Mouse (Mus musculus) CH12.LX (cell line): ENCODE measurements around the gene Slc36a3. TPM values are rescaled to one million over a fixed set of nuclear protein-coding genes. Genes with fewer than 3 reads are reported as not detected.

Experiments
- DNase-seq: peaks from one replicate; pipeline ENCODE4 v3.0.0-alpha.2; 2013; ENCODE audit errors: extremely low read depth
- H3K27ac ChIP-seq: 2 replicates; pipeline ENCODE4 v1.5.1; 2012; ENCODE audit warnings: low read depth, mild to moderate bottlenecking, control low read depth, moderate library complexity; ENCODE audit not compliant: insufficient read depth
- H3K27me3 ChIP-seq: replicated peaks from 2 replicates; pipeline ENCODE3; 2012; ENCODE audit warnings: inconsistent platforms
- H3K36me3 ChIP-seq, 2 experiments: replicated peaks in 1 of 2; 2 replicates each; pipeline versions ENCODE3 to v1.6.1; 2012; ENCODE audit warnings: inconsistent platforms in 1 of 2, low read length in 1 of 2, mild to moderate bottlenecking in 1 of 2, mixed read lengths in 1 of 2, moderate library complexity in 1 of 2; ENCODE audit not compliant: control insufficient read depth in 1 of 2, insufficient read depth in 1 of 2
- H3K4me1 ChIP-seq, 2 experiments: 2 replicates each; pipeline ENCODE4 v1.6.1; 2012; ENCODE audit warnings: inconsistent platforms in 1 of 2, moderate library complexity in 1 of 2; ENCODE audit not compliant: insufficient read depth in 2 of 2, control insufficient read depth in 1 of 2
- H3K4me2 ChIP-seq: 2 replicates; pipeline ENCODE4 v1.6.1; 2012; ENCODE audit warnings: low read depth, mild to moderate bottlenecking, control low read depth; ENCODE audit not compliant: poor library complexity, insufficient read depth, severe bottlenecking
- H3K4me3 ChIP-seq, 3 experiments: fragments of 150-350 bp in 1 of 3; sonication (generic) in 1 of 3; replicated peaks in 1 of 3; 2 replicates each; pipeline versions ENCODE3 to v1.5.1; 2011 to 2012; ENCODE audit warnings: low read depth in 2 of 3, low read length in 2 of 3, mild to moderate bottlenecking in 2 of 3, moderate library complexity in 2 of 3, control low read depth in 1 of 3, improper control_type of control experiment in 1 of 3, inconsistent platforms in 1 of 3, mixed read lengths in 1 of 3; ENCODE audit not compliant: poor library complexity in 1 of 3
- H3K79me2 ChIP-seq: replicated peaks from 2 replicates; pipeline ENCODE4 v1.6.1; 2012; ENCODE audit warnings: mild to moderate bottlenecking, moderate library complexity; ENCODE audit not compliant: control insufficient read depth, poor library complexity, insufficient read depth, severe bottlenecking; ENCODE audit errors: extremely low read depth
- H3K9ac ChIP-seq: 2 replicates; pipeline ENCODE4 v1.6.1; 2012; ENCODE audit warnings: low read depth, mild to moderate bottlenecking, control low read depth, moderate library complexity; ENCODE audit not compliant: insufficient read depth
- H3K9me3 ChIP-seq: replicated peaks from 2 replicates; pipeline ENCODE3; 2012; ENCODE audit warnings: low read length, inconsistent platforms, mixed read lengths
- CHD1 ChIP-seq: IDR thresholded peaks from 2 replicates; pipeline ENCODE4 v1.6.1; 2012; ENCODE audit warnings: low read depth, low read length, improper control_type of control experiment, inconsistent platforms
- CTCF ChIP-seq, 2 experiments: IDR thresholded peaks in 1 of 2; conservative IDR thresholded peaks in 1 of 2; 2 replicates each; pipeline ENCODE4 v1.5.1; 2011 to 2012; ENCODE audit warnings: low read depth in 2 of 2, low read length in 2 of 2, improper control_type of control experiment in 1 of 2, inconsistent platforms in 1 of 2, mild to moderate bottlenecking in 1 of 2, moderate library complexity in 1 of 2
- EP300 ChIP-seq: IDR thresholded peaks from 2 replicates; pipeline ENCODE4 v1.6.1; 2011; ENCODE audit warnings: low read length, improper control_type of control experiment
- ETS1 ChIP-seq: conservative IDR thresholded peaks from 2 replicates; pipeline ENCODE4 v1.6.1; 2012; ENCODE audit warnings: low read depth, mild to moderate bottlenecking, inconsistent platforms, low read length, improper control_type of control experiment, moderate library complexity
- GABPA ChIP-seq: IDR thresholded peaks from 2 replicates; pipeline ENCODE4 v1.6.1; 2012; ENCODE audit warnings: low read depth, low read length, improper control_type of control experiment, inconsistent platforms; ENCODE audit not compliant: insufficient replicate concordance
- HCFC1 ChIP-seq: IDR thresholded peaks from 2 replicates; pipeline ENCODE4 v1.6.1; 2012; ENCODE audit warnings: low read depth, mild to moderate bottlenecking, inconsistent platforms, low read length, improper control_type of control experiment
- IRF4 ChIP-seq: IDR thresholded peaks from 2 replicates; pipeline ENCODE4 v1.6.1; 2014; ENCODE audit warnings: low read depth, mild to moderate bottlenecking, inconsistent platforms, low read length, improper control_type of control experiment
- JUN ChIP-seq: IDR thresholded peaks from 2 replicates; pipeline ENCODE4 v1.6.1; 2011; ENCODE audit warnings: low read depth, mild to moderate bottlenecking, low read length, improper control_type of control experiment, moderate library complexity; ENCODE audit not compliant: insufficient read depth
- MAX ChIP-seq: IDR thresholded peaks from 2 replicates; pipeline ENCODE4 v1.6.1; 2011; ENCODE audit warnings: low read length, improper control_type of control experiment
- MEF2A ChIP-seq: IDR thresholded peaks from 2 replicates; pipeline ENCODE4 v1.6.1; 2014; ENCODE audit warnings: low read depth, mild to moderate bottlenecking, inconsistent platforms, low read length, improper control_type of control experiment, borderline replicate concordance
- MXI1 ChIP-seq: IDR thresholded peaks from 2 replicates; pipeline ENCODE4 v1.6.1; 2011; ENCODE audit warnings: mild to moderate bottlenecking, low read depth, low read length, improper control_type of control experiment
- NELFE ChIP-seq: IDR thresholded peaks from 2 replicates; pipeline ENCODE4 v1.6.1; 2011; ENCODE audit warnings: low read depth, low read length, improper control_type of control experiment
- POLR2AphosphoS2 ChIP-seq: IDR thresholded peaks from 2 replicates; pipeline ENCODE4 v1.6.1; 2011; ENCODE audit warnings: low read depth, low read length, improper control_type of control experiment
- RAD21 ChIP-seq: IDR thresholded peaks from 2 replicates; pipeline ENCODE4 v1.6.1; 2011; ENCODE audit warnings: low read depth, mild to moderate bottlenecking, low read length, improper control_type of control experiment, moderate library complexity
- RCOR1 ChIP-seq: conservative IDR thresholded peaks from 2 replicates; pipeline ENCODE4 v1.6.1; 2012; ENCODE audit warnings: low read depth, mild to moderate bottlenecking, inconsistent platforms, low read length, improper control_type of control experiment
- SIN3A ChIP-seq: IDR thresholded peaks from 2 replicates; pipeline ENCODE4 v1.6.1; 2012; ENCODE audit warnings: low read length, improper control_type of control experiment, inconsistent platforms
- SMC3 ChIP-seq: IDR thresholded peaks from 2 replicates; pipeline ENCODE4 v1.6.1; 2011; ENCODE audit warnings: low read depth, low read length, improper control_type of control experiment
- TBP ChIP-seq: conservative IDR thresholded peaks from 2 replicates; pipeline ENCODE4 v1.6.1; 2011; ENCODE audit warnings: low read depth, low read length, improper control_type of control experiment
- USF1 ChIP-seq: IDR thresholded peaks from 2 replicates; pipeline ENCODE4 v1.6.1; 2014; ENCODE audit warnings: low read depth, mild to moderate bottlenecking, inconsistent platforms, low read length, improper control_type of control experiment
- ZC3H11A ChIP-seq: IDR thresholded peaks from 2 replicates; pipeline ENCODE4 v1.6.1; 2012; ENCODE audit warnings: low read depth, mild to moderate bottlenecking, inconsistent platforms, low read length, improper control_type of control experiment
- ZMIZ1 ChIP-seq: IDR thresholded peaks from 2 replicates; pipeline ENCODE4 v1.6.1; 2012; ENCODE audit warnings: low read depth, mild to moderate bottlenecking, inconsistent platforms, low read length, improper control_type of control experiment
- dilution Hi-C: fragments of 300-500 bp; cut with MboI; formaldehyde crosslinking; loops from 2 replicates; pipeline ENCODE4 v1.14.3; 2020; ENCODE audit warnings: low sequenced_read_pairs; ENCODE audit not compliant: extremely low pct_unique_long_range_greater_than_20kb, extremely low pct_ligation_motif_present
- in situ Hi-C: fragments of 300-500 bp; cut with MboI; formaldehyde crosslinking; loops from 3 replicates; pipeline ENCODE4 v1.14.3; 2019; ENCODE audit warnings: low sequenced_read_pairs, low pct_ligation_motif_present, low pct_unique_long_range_greater_than_20kb, mixed read lengths
- polyA plus RNA-seq: library from polyadenylated mRNA; unstranded; fragments of >175 nt; gene quantifications from 2 replicates; pipeline ENCODE4 v1.2.1, GENCODE M21; 2012; ENCODE audit warnings: low read depth; ENCODE audit not compliant: insufficient read length
- total RNA-seq, 2 experiments: library from RNA; depleted of rRNA; stranded (reverse); fragments of 300-350 nt in 1 of 2; fragments of >200 nt in 1 of 2; gene quantifications; 2 replicates each; pipeline ENCODE4 v1.2.3; 2012 to 2014

Slc36a3 gene
- total and polyA plus RNA-seq, 3 experiments, result 0.72 to 1.5 (median 0.72) TPM

GRCm38 (mm10) chr11:55164723-55165122, 13.2 kb upstream of the Slc36a3 start:
- peaks cover 15% of the 10 kb centered on the region for H3K27me3 ChIP-seq
- H3K9ac ChIP-seq, result no peak overlapping the region
- H3K4me3 ChIP-seq, result no peak overlapping the region
- TF ChIP-seq JUN, result no peak
- no peak for TF ChIP-seq NELFE
- TF ChIP-seq MXI1, result no peak
- TF ChIP-seq TBP, result no peak
- TF ChIP-seq CHD1, result no peak
- TF ChIP-seq EP300, result no peak
- TF ChIP-seq RAD21, result peak; percentile 55
- no peak for TF ChIP-seq ZMIZ1
- no peak for TF ChIP-seq POLR2AphosphoS2
- peak; percentile 83 to 98 for TF ChIP-seq CTCF (conservative IDR thresholded peaks at IDR 0.05 in 1 of 2, IDR thresholded peaks at IDR 0.05 in 1 of 2; ENCODE audit: low read depth in 2 of 2, low read length in 2 of 2)
- no peak for TF ChIP-seq RCOR1
- TF ChIP-seq MEF2A, result no peak
- no peak for TF ChIP-seq HCFC1
- TF ChIP-seq SIN3A, result no peak
- TF ChIP-seq GABPA, result no peak
- peak; percentile 68 for TF ChIP-seq SMC3
- TF ChIP-seq, all 38 proteins: peak for 3
- peak; percentile 78 for DNase-seq
- no peaks in the 10 kb centered on the region for H3K9me3 ChIP-seq
- dilution Hi-C loops (no loop called here), in situ Hi-C loops (loop anchor here (5.0 to 10.0 kb wide), 3 partner anchors 88 to 220 kb away; no protein-coding TSS in a partner anchor)
- H3K79me2 ChIP-seq, result no peaks in the 10 kb centered on the region
- no peak overlapping the region for H3K4me2 ChIP-seq
- H3K4me1 ChIP-seq, result peaks cover 6 to 7% of the 10 kb centered on the region in 2 experiments; a peak in 2 of 4 replicates
- H3K36me3 ChIP-seq, result no peaks in the 10 kb centered on the region
- H3K27ac ChIP-seq, result no peak overlapping the region

- peak; percentile 88 for DNase-seq
- H3K27ac ChIP-seq, result no peak overlapping the region
- no peaks in the 10 kb centered on the region for H3K79me2 ChIP-seq
- no peaks in the 10 kb centered on the region for H3K9me3 ChIP-seq
- no peaks in the 10 kb centered on the region for H3K36me3 ChIP-seq
- dilution Hi-C loops, result no loop called here
- no peak overlapping the region for H3K4me3 ChIP-seq
- 0 out of 2 replicates have a peak overlapping the region, but pooled peaks have one; percentile 18 for H3K4me2 ChIP-seq
- 0 out of 2 replicates have a peak, but pooled peaks have one; percentile 44 for TF ChIP-seq IRF4
- no peak for TF ChIP-seq ETS1
- 0 out of 2 replicates have a peak, but pooled peaks have one; percentile 34 for TF ChIP-seq NELFE
- peak; percentile 90 to 97 for TF ChIP-seq CTCF (conservative IDR thresholded peaks at IDR 0.05 in 1 of 2, IDR thresholded peaks at IDR 0.05 in 1 of 2; ENCODE audit: low read depth in 2 of 2, low read length in 2 of 2)
- no peak for TF ChIP-seq ZC3H11A
- no peak for TF ChIP-seq USF1
- TF ChIP-seq SMC3, result peak; percentile 66
- peak; percentile 62 for TF ChIP-seq RAD21
- no peak for TF ChIP-seq MAX
- peaks cover 6 to 20% of the 10 kb centered on the region in 2 experiments; a peak in 2 of 4 replicates for H3K4me1 ChIP-seq
- in situ Hi-C loops, result loop anchor here (5.0 to 10.0 kb wide), 3 partner anchors 90 to 222 kb away; no protein-coding TSS in a partner anchor
- H3K27me3 ChIP-seq, result peaks cover 9% of the 10 kb centered on the region
- no peak overlapping the region for H3K9ac ChIP-seq
These were observed 11.2 kb upstream of the Slc36a3 start for GRCm38 (mm10) chr11:55162670-55163069.
